Mouse (Mus musculus): ENCODE results near the gene Smim24.

Gene Smim24

GRCm38 (mm10) chr10:81441019-81441418, 48.2 kb downstream of the Smim24 start:
- no peak for DNase-seq

Measured in kidney, postnatal 14 days (tissue).